Mouse (Mus musculus): ENCODE data around the gene Fam111a.

Fam111a gene

GRCm38 (mm10) chr19:12556293-12556692 lies 10.8 kb downstream of the Fam111a start:
- in situ Hi-C loops (cut with MboI, MseI) = no loop called here

GRCm38 (mm10) chr19:12558219-12558618 lies 12.7 kb downstream of the Fam111a start:
- in situ Hi-C loops (cut with MboI, MseI) = no loop called here

GRCm38 (mm10) chr19:12564197-12564596 lies 18.7 kb downstream of the Fam111a start:
- in situ Hi-C loops (cut with MboI, MseI) = no loop called here

GRCm38 (mm10) chr19:12567011-12567410 lies 21.5 kb downstream of the Fam111a start:
- in situ Hi-C loops (cut with MboI, MseI) = no loop called here

GRCm38 (mm10) chr19:12570866-12571265 lies 25.3 kb downstream of the Fam111a start:
- in situ Hi-C loops (cut with MboI, MseI) = loop anchor here (10.0 kb wide), 1 partner anchor 556 kb away; no protein-coding TSS in a partner anchor

- in situ Hi-C loops (cut with MboI, MseI) = loop anchor here (10.0 kb wide), 1 partner anchor 557 kb away; no protein-coding TSS in a partner anchor
Observed at GRCm38 (mm10) chr19:12571687-12572086, 26.1 kb downstream of the Fam111a start.

GRCm38 (mm10) chr19:12572614-12573265 lies 27.2 kb downstream of the Fam111a start:
- in situ Hi-C loops (cut with MboI, MseI) = loop anchor here (10.0 kb wide), 1 partner anchor 558 kb away; no protein-coding TSS in a partner anchor

GRCm38 (mm10) chr19:12573266-12574011 lies 27.9 kb downstream of the Fam111a start:
- in situ Hi-C loops (cut with MboI, MseI) = loop anchor here (10.0 kb wide), 1 partner anchor 559 kb away; no protein-coding TSS in a partner anchor

GRCm38 (mm10) chr19:12574012-12574407 lies 28.5 kb downstream of the Fam111a start:
- in situ Hi-C loops (cut with MboI, MseI) = loop anchor here (10.0 kb wide), 1 partner anchor 559 kb away; no protein-coding TSS in a partner anchor

- in situ Hi-C loops (cut with MboI, MseI) = loop anchor here (5.0 to 10.0 kb wide), 2 partner anchors 98 to 560 kb away; no protein-coding TSS in a partner anchor
Observed at GRCm38 (mm10) chr19:12575107-12575506, 29.6 kb downstream of the Fam111a start.

GRCm38 (mm10) chr19:12575514-12575913 lies 30.0 kb downstream of the Fam111a start:
- in situ Hi-C loops (cut with MboI, MseI) = loop anchor here (5.0 to 10.0 kb wide), 2 partner anchors 98 to 561 kb away; no protein-coding TSS in a partner anchor

- in situ Hi-C loops (cut with MboI, MseI) = loop anchor here (5.0 to 10.0 kb wide), 2 partner anchors 99 to 562 kb away; no protein-coding TSS in a partner anchor
Observed at GRCm38 (mm10) chr19:12576639-12577038, 31.1 kb downstream of the Fam111a start.

GRCm38 (mm10) chr19:12585310-12585709 lies 39.8 kb downstream of the Fam111a start:
- in situ Hi-C loops (cut with MboI, MseI) = loop anchor here (10.0 kb wide), 1 partner anchor 219 kb away; no protein-coding TSS in a partner anchor

GRCm38 (mm10) chr19:12591908-12592307 lies 46.4 kb downstream of the Fam111a start:
- in situ Hi-C loops (cut with MboI, MseI) = loop anchor here (5.0 kb wide), 1 partner anchor 75 kb away; no protein-coding TSS in a partner anchor

GRCm38 (mm10) chr19:12595135-12595529 lies 49.6 kb downstream of the Fam111a start:
- in situ Hi-C loops (cut with MboI, MseI) = no loop called here

- in situ Hi-C loops (cut with MboI, MseI) = no loop called here
Observed at GRCm38 (mm10) chr19:12595530-12596289, 50.2 kb downstream of the Fam111a start.

- in situ Hi-C loops (cut with MboI, MseI) = no loop called here
Observed at GRCm38 (mm10) chr19:12596290-12597072, 50.9 kb downstream of the Fam111a start.

GRCm38 (mm10) chr19:12597073-12597405 lies 51.5 kb downstream of the Fam111a start:
- in situ Hi-C loops (cut with MboI, MseI) = no loop called here

GRCm38 (mm10) chr19:12598674-12599073 lies 53.1 kb downstream of the Fam111a start:
- in situ Hi-C loops (cut with MboI, MseI) = no loop called here

- in situ Hi-C loops (cut with MboI, MseI) = no loop called here
Observed at GRCm38 (mm10) chr19:12599674-12600073, 54.1 kb downstream of the Fam111a start, which contains the start of gene Gm4952. TSS of gene Gm4952 (plus strand) at chr19:12599974.

Data from T-helper 1 cell (primary cell).